Mouse (Mus musculus) urinary bladder, adult 18-20 months (tissue): Measurements from ENCODE around the gene Slc2a4.
"Not testable (repeated sequence)": the region's sequence is repeated elsewhere in the genome, so short reads cannot be mapped to it uniquely, and the experiment has no call there.

Experiments
- DNase-seq, 2 experiments: peaks; one replicate each; pipeline ENCODE4 v3.0.0; 2022; ENCODE audit warnings: low spot score in 2 of 2, mixed read lengths in 2 of 2

The Slc2a4 gene

GRCm38 (mm10) chr11:69920266-69921031 is 27.5 kb downstream of the Slc2a4 start:
- DNase-seq, result peak in 1 of 2 experiments; percentile 38

GRCm38 (mm10) chr11:69919661-69920265 is 28.2 kb downstream of the Slc2a4 start:
- peak; percentile 65 to 78 for DNase-seq

DNA sequence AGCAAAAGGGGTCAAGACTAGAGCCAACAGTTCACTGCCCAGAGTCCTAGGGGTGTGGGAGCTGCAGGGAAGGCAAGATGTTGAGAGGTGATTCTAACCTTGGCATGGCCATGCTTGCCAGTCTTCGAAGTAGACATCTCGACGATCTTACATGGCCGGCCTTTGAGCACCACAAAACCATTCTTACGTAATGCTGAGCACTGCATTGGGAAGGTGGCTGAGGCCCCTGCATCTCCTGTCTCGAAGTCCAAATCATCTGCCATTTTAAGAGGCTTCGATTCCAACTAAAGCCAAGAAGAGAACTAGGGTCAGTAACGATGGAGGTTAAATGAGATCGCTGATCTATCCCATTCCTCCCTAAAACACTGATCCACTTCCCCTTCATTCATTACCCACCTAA is 28.9 kb downstream of the Slc2a4 start:
- DNase-seq, result no peak

- DNase-seq, result no peak
Observed at GRCm38 (mm10) chr11:69918118-69918517, 29.9 kb downstream of the Slc2a4 start.

DNA sequence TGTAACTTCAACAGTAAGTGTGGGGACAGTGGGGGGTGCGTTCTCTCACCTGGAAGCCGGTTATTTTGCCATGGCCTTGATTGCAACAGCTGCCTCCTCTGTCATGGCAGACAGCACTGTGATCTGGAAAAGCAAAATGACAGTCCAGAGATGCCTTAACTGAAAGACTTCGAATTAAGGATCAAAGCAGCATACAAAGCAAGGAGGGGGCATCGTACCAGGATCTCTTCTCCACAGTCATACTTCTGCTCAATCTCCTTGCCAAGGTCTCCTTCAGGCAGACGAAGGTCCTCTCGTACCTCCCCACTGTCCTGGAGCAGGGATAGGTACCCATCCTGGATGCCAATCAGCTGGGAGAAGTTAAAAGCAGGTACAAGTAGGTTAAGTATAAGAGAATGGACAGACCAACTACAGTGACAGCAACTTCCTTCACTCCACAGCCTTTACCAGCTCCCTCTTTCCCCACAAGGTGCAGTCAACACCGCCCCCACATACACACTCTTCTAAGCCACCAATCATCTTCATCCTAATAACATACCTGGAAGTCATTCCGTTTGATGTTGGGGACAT is 30.5 kb downstream of the Slc2a4 start:
- no peak for DNase-seq

DNA sequence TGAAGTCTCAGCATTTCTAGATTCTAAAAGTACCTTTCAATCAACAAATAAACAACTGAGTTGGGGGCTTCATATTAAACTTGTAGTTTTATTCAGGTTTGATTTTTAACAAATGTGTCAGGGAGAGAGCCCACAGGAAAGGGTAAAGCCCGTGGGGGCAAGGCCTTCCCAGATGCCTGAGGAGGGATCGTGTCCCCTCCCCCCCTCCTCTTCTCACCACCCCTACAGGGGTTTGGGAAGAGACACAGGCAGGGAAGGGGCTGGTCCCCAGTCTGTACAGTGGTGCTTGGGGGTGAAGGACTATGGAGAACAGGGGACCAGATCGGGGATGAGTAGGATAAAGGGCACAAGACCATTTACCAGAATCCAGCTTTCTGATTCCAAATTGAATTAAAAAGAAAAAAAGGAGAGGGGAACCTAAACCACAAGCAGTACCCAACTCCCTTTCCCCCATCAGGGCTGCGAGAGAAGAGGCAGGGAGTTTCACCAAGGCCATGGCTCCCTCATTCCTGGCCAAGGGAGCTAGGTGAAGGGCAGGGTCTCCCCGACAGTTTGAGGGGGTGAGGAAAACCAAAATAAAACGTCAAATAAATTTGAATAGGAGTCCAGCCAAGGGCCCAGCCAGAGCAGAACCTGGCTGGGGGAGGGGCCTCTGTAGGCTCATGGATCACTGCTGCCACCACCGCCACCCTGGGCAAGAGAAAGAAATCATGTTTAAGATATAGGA is 31.2 kb downstream of the Slc2a4 start:
- not testable (repeated sequence) for DNase-seq

- no peak for DNase-seq
Observed at GRCm38 (mm10) chr11:69915667-69916627, 32.0 kb downstream of the Slc2a4 start.

GRCm38 (mm10) chr11:69914917-69915430 is 33.0 kb downstream of the Slc2a4 start:
- DNase-seq, result no peak

GRCm38 (mm10) chr11:69914372-69914764 is 33.6 kb downstream of the Slc2a4 start:
- no peak for DNase-seq

DNA sequence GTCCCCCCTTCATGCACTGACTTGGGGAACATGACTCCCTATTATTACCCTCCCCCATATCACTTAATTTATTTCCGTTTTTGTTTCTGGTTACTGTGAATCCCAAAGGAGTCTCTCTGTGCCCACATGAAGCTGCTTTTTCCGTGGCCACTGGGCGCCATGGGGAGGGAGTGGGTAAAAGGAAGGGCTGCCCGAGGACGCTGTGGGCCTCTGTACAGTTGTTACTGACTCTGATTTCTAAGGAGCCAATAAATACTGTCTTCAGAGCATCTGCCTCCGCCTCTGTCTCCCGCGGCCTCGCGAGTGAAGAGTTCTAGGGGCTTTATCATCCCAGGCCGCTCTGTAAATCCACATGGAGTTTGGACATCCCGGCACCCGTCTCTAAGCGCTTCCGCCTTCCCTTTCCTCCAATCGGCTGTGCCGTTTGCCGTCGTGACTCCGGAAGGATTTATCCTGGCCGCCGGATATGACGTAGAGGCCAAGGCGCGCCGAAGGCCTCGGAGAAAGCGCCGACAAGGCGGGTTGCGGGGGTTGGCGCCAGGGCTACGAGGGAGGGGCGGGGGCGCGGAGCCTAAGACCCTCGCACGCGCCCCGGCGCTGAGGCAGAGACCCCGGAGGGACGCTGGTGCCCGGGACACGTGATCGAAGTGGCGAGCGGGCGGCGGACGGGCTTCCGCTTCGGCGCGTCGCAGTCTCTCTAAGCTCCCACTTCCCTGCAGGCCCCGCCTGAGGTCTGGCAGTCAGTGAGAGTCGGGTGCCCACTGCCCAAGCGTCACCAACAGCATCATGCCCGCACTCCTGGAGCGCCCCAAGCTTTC is 34.2 kb downstream of the Slc2a4 start, which contains the start of gene Gps2:
TSS of gene Gps2 (plus strand) at position 335 of the 818 bp plus-strand sequence.
- DNase-seq, result peak; percentile 86 to 90

GRCm38 (mm10) chr11:69912716-69913530 is 35.1 kb downstream of the Slc2a4 start:
- DNase-seq, result no peak

GRCm38 (mm10) chr11:69911701-69912100 is 36.3 kb downstream of the Slc2a4 start:
- DNase-seq, result no peak

GRCm38 (mm10) chr11:69910781-69911560 is 37.0 kb downstream of the Slc2a4 start:
- DNase-seq, result no peak

- no peak for DNase-seq
Observed at GRCm38 (mm10) chr11:69910177-69910576, 37.8 kb downstream of the Slc2a4 start.

DNA sequence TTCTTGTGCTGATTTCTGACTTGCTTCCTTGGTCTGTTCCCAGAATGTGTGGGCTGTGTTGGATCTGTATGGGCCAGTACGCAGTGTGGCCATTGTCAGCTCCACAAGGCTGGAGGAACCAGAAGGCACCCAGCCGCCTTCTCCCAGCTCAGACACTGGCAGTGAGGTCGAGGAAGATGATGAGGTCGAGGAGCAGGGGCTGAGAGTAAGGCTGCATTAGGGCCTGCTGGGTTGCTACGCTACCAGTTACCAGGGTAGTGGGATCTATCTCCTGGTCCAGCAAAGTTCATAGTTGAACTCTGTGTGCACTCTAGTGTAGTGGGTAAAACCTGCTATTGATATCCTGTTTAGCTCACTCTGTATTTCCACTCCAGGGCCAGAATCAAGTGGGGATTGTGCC is 38.8 kb downstream of the Slc2a4 start:
- no peak for DNase-seq

GRCm38 (mm10) chr11:69908645-69909044 is 39.3 kb downstream of the Slc2a4 start:
- no peak for DNase-seq

- DNase-seq, result no peak
Observed at GRCm38 (mm10) chr11:69904311-69904710, 43.7 kb downstream of the Slc2a4 start.

GRCm38 (mm10) chr11:69902972-69903371 is 45.0 kb downstream of the Slc2a4 start:
- no peak for DNase-seq
